Mouse (Mus musculus): ENCODE results near the gene Fancc. TPM values are rescaled to one million over a fixed set of nuclear protein-coding genes. Genes with fewer than 3 reads are reported as not detected.

Gene Fancc
- polyA plus RNA-seq, 2 experiments from 2014 or later, result 21.9 to 23.4 TPM

DNA sequence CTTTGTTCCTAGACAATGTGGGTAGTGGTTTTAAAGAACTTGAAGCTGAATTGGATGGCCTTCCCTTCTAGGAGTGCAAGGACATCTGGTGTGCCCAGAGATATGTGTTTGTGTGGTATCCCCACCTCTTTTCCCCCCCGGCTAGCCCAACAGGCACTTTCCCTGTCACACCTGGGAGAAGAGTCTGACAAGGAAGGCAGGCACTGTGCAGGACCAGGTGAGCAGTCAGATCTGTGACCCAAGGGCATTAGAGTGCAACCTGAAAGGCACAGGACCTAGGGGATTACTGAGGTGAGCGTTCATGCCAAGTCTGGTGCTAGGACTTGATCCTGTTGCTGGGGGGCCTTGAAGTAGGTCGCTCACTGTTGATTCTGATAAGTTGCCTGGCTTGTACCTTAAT, 255.4 kb downstream of the Fancc start:
- ATAC-seq, result no peak

DNA sequence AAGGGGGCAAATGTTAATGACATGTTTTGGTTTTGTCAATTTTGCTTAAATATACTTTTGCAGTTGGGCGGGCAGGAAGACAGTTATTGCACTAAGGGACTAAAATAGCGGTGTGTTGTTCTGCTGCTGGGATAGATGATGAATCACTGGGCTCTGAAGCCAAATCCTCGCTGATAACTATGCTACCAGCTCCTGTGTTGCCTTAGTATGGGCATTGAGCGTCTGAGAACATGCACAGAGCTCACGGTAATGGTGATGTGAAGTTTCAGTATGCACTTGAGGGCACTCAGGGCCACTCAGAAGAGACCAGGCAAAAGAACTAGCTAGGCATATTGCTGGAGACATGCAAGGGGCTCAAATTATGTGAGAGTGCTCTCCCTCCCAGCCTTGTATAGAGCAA, 256.2 kb downstream of the Fancc start:
- ATAC-seq, result no peak

DNA sequence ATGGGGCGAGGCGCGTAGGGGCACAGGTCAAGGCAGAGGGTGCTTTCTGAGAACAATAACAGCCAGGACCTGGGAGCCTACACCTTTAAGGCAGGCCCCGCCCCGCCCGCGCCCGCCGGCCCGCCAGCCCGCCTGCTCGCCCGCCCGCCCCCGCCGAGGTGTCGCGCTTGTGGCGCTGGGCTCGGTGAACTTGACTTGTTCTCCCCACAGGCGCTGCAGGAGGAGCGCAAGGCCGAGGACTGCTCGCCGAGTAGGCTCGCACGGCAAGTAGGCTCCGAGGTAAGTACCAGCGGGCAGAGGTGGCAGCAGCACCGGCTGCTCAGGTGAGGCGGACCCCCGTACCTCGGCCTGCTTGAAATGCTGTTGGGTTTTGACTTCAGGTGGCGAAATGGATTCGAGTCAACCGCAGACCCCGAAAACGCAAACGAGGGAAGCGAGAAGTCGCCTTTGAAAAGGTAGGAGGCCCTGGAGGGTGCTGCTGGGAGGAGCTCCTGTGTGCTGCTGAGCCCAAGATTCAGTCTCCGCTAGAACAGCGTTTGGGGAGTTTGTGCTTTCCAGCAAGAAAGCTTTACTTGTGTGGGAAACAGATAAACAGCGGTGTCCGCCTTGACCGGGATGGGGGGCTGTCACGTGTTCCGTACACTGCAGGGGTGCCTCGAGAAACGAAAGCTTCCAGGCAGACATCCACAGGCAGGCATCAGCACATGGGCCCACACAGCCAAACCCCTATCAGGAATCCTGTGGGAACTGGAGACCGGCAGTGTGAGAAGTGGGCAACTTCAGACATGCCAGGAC, 257.0 kb downstream of the Fancc start:
- peak; percentile 54 for ATAC-seq

DNA sequence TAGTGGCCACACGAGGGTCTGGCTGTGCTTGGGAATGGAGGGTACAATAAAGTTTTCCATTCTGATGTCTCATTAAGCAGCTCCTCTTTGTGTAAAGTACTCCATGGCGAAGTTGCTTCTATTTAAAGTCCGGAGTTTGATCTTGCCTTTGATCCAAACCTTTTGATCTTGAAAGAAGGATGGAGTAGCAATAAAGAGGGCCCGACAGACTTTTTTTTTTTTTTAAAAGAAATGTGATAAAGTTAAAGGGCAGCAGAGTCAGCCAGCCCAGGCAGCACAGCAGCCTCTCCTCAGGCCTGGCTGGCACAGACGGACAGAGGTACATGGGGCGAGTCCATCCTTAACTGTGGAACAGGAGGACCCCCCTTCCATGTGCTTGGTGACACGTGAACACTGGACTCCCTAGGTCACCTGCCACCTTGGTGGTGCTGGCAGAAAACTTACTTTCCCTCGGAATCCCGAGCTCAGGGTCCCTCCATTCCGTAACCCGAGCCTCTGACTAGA, 257.7 kb downstream of the Fancc start:
- no peak for ATAC-seq

DNA sequence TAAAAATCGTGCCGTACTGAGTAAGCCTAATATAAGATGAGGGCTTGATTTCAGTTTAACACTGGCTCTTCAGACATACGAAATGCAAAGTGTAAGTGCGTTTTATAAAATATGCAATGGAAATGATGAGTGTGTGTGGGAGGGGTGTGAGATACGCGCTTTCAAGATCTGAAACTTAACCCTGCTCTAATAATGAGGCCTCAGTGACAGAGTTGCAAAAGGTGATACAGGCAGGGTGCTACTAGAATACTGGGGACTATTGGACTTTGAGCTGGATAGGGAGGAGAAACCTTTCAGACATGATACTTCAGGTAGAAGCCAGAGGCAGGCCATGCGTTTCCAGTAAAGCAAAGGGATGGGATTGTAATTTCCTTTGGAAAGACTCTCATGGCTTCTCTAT, 259.0 kb downstream of the Fancc start:
- peak; percentile 63 for ATAC-seq

DNA sequence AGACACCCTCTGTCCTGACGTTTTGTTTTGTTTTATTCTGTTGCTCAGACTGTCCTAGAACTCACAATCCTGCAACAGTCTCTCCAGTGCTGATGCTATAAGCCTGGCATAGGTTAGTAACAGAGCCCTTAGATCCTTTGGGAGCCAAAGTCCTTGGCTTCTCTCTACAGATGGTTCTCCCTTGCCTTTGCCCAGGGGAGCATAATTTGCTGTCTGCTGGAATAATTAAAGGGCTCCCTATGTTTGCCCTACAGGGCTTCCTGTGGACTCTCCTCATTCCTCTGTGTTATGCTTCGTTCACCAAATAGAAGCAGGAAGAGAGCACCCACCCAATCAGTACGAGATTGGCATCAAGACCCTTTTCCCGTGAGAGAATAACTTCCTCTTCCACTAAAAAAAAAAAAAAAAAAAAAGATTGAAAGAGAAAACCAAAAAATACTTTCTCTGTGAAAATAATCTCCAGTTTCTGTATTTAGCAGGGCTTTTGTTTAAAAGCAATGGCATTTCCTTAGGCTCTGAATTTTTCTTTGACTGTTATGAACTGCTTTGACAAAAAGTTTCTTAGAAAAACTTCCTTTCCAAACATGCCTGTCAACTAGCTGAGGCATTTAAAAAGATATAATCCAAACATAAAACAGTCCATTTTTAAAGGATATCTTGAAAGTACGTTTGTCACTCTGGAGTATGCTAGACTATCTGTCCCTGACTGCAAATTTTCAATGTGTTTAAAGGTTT, 260.8 kb downstream of the Fancc start:
- no peak for ATAC-seq

DNA sequence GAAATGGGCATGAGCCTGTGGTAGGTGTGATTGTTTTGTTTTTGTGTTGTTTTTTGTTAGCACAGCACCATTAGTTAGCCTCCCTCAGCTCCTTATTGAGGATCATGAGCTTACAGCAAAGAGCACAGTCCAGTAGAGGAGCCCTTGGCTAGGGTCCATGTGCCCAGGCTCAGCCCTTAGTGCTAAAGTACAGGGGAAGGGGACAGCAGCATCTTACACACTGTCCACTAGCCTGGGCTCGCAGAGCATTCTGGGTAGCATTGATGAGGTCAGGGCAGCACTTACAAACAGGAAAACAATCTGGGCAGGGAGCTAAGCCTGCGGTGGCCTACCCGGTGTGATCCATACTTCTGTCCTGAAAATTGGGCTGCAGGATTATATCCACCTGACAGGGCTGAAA, 261.5 kb downstream of the Fancc start:
- ATAC-seq, result no peak

Other genes with a start within 250 kb of the Fancc start
- 10 to 100 TPM; 13.6 to 15.9 TPM for gene Ptch1, start 76.3 kb upstream of the Fancc start, polyA plus RNA-seq (2017; shearing (Covaris generic))

Data from CD4-positive, CD25-positive, alpha-beta regulatory T cell, adult 4 months (primary cell).